Mouse (Mus musculus) lung, postnatal 4 days (tissue): Measurements from ENCODE around the gene Apobr.

Experiments
- DNase-seq, 2 experiments: peaks; one replicate each; pipeline ENCODE4 v3.0.0; 2021

Gene Apobr

DNA sequence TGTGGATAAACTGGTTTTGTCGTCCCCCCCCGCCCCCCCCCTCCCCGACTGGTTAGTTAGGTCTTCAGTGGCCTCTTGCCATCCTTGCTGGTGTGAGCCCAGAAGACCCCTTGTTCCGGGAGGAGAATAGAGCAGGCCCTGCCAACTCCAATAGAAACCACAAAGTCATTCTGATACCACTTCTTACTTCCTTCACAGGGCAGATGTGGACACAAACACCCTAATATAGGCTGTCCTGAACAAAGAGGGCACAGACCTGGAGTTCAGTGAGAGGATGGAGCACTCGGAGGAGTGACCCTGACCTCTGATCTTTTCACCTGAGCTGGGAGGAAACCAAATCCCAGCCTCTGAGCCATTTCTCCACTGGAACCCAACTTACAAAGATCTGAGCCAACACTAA is 17.2 kb downstream of the Apobr start:
- no peak for DNase-seq

DNA sequence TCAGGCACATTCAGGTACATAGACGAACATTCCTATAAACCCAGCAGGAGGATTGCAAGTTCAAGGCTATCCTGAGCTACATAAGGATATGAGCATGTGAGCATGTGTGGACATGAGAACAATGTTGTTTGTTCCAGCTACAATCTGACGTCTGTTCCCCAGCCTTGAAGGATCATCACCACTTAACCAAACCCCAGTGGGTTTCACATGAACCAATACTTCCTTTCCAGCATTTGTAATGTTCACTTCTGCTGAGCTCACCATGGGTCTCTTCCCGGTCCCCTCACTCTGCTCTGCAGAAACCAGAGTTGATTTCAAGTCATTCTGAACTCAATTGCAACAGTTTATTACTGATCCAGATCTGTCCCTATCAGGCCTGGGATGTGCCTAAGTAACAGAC is 17.9 kb downstream of the Apobr start:
- no peak for DNase-seq

DNA sequence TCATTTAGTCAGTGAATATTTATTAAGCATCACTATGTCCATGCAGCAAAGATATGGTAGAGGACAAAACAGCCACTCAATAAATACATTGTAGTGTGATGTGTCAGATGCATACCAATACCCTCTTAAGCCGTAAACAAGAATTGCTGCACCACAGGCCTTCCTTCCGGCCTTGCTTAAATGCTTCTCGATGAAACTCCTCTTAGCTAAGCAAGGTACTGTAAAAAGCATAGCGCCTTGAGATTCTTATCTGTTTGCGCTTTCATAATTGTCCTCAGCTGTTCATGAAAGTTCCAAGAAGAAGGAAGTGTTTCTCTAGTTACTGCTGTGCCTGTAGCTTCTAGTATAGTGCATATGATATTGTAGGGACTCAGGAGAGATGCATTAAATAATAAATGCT is 21.9 kb downstream of the Apobr start:
- DNase-seq = no peak

DNA sequence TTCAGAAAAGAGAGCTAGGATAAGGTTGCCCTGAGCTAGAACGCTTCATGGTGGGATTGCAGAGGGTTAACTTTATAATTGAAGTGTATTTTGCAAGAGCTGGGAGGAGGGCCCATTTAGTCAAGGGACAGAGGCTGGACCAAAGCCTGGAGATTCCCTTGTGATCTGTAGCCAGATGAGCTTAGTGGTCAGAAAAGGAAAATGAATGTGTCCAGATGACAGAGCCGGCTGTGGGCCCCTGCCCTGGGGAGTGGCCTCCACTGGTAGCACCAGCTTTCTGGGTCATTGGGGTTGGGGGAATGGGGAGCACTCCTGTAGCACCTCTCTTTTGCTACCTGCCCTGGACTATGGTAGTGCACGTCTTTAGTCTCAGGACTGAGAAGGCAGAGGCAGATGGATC is 22.3 kb downstream of the Apobr start:
- peak; percentile 55 to 70 for DNase-seq

DNA sequence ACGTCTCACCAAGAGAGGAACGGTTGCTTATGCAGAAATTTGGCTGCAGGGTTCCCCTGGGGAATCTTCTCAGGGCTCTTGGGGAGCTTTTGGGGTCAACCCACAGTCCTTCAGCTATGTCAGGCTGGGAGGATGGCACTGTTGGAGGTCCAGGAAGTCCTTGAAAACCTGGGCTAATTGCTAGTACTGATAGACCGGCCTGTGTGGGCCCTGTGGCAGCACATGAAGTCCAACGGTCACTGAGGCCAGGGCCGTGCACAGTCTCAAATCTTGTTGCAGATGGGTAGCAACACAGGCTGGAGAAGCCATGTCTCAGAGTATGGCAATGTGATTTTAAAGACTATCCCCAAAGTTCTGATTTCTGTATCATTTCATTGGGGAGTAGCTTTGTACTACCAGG is 23.1 kb downstream of the Apobr start:
- DNase-seq = no peak

DNA sequence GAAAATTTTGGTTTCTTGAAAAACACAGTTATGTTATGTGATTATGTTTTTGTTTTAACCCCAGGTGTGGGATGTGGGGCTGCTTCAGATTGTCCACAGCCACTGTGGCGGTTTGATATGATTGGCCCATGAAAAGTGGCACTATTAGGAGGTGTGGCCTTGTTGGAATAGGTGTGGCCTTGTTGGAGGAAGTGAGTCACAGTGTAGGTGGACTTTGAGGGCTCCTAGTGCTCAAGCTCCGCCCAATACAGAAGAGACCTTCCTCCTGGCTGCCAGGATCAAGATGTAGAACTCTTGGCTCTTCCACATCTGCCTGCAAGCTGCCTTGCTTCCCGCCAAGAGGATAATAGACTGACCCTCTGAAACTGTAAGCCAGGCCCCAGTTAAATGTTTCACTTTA is 28.0 kb downstream of the Apobr start:
- no peak for DNase-seq

DNA sequence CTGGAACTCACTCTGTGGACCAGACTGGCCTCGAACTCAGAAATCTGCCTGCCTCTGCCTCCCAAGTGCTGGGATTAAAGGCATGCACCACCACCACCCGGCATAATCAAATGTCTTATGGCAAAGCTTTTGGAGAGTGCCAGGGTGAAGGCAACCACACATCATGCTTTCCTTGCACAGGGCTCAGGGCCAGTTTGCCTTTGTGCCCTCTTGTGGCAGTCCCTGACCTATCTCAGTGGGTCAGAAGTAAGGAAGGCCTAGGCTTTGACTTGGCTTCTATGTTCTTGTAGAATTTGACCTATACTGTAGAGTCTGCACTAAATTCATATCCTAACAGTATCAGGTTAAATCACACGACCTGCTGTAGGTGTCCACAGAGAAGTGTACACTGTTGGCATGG is 32.0 kb downstream of the Apobr start:
- no peak for DNase-seq

DNA sequence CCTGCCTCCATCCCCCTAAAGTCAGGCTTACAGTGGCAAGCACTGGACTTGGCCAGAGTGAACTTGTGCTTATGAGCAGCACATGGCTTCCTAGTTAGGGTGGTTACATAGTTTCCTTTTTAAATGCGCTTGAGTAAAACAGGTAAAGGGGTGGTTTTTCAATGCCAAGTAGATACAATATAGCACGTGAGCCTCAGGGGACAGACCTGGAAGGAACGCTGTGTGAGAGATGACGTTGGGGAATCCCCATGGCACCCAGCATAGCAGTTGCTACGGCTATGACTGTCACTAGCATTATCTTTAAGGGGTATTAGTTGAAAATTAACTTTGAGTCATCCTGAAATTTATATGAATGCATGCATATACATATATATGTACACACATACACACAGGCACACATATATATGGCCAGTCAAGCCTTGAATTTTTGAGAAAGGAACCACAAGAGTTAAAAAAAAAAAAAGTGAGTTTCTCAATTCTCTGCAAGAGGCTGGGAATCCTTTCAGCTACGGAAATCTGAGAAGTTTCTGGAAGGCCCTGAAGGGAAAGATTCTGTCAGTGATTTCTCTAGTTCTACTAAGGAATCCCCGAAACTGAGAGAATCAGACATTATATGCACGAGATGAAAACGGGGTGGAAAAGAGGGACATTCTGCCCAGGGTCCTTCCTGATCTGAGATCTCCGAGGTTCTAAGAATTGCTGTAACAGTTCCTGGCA is 35.0 kb downstream of the Apobr start:
- no peak for DNase-seq

DNA sequence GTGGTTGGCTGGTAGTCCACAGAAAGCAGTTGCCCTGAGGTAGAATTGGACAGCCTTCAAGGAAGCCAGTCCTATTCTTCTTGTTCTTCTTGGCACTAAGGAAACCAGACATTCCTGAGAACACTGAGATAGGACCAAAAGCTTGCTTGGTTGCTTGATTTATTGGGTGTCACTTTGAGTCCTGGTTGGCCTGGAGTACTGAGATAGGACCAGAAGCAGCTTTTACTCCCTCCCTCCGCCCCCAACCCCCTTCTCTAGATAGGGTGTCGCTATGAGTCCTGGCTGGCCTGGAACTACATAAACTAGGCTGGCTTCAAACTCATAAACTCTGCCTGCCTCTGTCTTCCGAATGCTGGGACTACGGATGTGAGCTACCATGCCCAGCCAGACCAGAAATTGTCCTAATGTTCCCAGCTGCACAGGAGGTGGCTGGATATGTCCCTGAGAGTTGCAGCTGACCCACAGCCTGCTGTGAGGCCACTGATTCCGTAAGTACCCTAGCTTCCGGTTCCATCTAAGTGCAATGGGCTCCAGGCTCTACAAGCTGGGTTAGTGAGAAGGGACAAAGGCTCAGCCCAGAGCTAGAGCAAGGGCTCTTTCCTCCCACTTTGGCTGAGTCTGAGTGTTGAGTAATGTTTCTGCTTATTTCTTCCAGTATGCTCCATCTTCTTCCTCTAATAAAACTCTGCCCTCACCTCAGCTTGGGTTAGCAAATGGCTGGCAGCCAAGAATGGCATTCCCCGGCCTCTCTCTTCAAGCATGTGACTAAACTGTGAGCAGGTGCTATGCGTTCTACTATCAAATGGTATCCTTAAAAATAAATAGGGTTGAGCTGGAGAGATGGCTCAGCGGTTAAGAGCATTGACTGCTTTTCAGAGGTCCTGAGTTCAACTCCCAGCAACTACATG is 37.0 kb downstream of the Apobr start:
- peak; percentile 46 to 68 for DNase-seq

DNA sequence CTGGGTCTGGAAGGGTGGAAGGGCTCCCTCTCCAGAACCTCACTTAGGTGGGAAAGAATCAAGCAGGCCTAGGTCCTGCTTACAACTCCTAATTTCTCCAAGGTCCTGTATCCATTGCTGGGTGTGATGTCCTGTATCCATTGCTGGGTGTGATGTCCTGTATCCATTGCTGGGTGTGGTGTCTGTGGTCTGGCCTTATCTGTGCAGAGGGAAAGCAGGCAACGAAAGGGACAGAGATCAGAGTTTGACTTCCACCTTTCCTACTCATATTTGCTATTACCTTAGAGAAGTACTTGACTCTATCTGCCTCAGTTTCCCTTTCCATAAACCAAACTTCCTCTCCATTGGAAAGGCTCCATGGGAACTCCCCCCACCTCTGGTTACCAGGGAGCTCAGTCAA is 38.6 kb downstream of the Apobr start:
- DNase-seq = no peak

DNA sequence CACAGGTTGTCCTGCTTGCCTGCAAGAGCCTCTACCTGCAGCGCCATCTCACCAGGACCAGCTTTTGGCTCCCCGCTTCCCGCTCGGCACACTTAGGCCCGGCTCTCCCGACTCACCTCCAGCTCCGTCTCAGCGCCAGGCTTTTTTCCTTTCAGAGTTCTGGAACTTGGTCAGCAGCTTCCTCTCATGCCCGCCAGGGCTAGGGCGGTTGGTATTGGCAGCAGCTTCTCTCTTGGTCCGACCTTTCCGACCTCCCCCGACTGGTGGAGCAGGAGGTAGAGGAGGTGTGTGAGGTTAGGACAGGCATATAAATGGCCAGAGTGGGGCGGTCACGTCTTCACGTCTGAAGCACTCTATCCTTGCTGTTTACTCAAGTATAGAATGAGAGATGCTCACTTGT is 40.0 kb downstream of the Apobr start:
- DNase-seq = peak; percentile 39 to 49

DNA sequence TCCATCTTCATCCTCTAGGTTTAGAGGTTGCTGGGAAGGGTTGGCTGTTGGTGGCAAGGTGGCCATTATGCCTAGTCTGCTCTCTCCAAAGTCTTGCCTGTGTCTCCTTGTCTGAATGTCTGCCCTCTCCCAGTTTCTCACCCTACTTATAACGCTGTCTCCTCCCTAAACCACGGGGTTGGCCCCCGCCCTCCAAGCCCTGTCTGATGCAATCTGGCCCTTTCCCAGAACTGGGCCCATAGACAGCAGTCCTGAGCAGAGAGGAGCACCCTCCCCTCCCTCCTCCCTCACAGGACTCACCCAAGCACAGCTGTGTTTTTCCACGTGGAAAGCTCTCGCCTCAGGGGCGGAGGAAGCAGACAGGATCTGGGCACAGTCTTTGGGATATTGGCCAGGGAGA is 40.6 kb downstream of the Apobr start:
- peak; percentile 86 to 93 for DNase-seq

DNA sequence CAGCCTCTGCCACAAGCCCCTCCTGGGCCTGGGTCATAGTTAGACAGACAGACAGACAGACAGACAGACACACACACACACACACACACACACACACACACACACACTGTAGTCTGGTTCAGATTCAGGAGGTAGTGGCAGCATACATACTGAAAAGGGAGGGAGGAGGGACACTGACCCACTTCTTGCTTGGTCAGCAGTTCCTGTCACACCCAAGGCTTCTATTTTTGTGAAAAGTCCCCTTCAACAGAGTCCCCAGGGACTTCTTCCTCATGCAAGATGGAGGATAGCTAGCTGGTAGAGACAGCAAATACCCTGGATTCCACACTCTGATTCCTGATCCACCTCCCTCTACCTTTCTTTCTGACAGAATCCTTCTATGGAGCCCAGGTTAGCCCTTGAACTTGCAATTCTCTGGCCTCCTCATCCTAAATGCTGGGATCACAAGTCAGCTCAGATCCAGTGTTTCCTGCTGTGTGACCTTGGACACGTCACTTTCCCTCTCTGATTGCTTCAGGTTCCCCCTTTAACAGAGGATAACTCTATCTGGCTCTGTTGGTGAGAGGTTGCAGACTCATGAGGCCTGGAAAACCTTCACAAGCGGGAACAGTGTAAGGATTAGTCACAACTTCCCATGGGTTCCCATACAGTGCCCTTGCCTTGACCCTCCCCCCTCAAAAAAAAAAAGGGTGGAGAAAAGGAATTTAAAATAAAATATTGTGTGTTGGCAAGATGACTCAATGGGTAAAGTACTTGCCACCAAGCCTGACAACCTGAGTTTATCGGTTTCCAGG is 41.3 kb downstream of the Apobr start:
- no peak for DNase-seq

DNA sequence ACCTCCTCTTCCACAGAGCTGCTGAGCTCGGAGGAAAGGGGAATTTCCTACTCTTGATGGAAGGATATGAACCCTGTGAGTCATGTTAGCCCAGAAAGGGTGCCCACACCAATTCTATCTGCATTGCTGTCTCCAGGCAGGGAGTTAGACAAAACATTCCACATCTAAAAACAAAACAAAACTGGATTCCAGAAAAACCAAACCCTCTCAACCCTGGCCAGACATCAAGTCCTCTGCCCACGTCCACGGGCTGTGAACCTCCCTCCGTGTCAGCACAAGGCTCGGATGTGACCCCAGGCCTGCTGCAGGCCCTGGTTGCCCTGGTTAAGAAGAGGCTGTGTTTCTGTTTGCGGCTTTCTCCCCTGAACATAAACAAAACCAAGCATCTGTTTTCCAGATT is 43.4 kb downstream of the Apobr start:
- peak in 1 of 2 experiments; percentile 51 for DNase-seq

DNA sequence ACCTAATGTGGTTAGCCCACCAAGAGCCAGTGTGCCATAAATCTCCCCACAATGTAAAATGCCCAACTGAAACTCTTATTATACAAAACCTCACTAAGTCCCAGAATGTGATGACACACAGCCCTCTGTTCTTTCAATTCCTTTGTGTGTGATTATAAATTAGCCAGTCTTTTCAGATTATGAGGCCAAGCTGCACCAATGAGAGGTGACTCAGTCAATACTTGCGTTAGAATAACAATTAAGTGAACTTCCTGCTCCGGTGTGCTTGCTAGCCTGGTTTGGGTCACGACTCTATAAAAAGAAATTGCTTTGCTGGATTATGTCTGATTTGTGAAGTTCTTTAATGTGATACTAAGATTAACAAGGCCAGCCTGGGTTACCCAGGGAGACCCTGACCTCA is 45.2 kb downstream of the Apobr start:
- DNase-seq = no peak

DNA sequence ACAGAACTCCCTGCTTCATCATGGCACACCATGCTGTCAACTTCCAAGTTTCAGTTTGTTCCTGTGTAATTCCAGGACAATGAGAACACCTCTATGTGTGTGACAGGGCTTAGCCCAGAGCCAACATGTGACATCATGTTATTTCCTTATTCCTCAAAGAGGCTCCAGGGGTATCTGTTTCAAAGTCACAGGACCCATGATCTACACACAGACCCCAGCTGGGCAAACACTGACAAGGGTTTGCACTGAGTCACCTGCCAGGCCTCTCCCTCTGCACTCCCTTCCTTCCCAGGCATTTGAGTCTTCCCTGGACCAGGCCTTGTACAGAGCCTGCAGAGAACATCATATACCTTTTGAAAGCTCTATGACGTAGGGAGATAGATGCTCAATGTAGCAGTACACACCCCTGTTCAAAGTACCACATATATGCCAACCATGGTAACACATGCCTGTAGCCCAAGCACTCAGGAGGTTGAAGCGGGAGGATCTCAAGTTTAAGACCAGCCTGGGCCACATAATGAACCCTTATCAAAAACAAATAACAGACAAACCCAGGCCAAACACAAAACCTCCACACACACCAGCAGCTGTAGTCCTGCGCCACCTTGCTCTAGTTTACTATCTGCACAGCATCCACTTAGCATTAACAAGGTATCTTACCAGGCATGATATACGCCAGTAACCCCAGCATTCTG is 46.2 kb downstream of the Apobr start, which contains the start of gene Nupr1:
Gene Nupr1 (minus strand): TSS at position 38 of the 695 bp plus-strand sequence.
- no peak for DNase-seq

DNA sequence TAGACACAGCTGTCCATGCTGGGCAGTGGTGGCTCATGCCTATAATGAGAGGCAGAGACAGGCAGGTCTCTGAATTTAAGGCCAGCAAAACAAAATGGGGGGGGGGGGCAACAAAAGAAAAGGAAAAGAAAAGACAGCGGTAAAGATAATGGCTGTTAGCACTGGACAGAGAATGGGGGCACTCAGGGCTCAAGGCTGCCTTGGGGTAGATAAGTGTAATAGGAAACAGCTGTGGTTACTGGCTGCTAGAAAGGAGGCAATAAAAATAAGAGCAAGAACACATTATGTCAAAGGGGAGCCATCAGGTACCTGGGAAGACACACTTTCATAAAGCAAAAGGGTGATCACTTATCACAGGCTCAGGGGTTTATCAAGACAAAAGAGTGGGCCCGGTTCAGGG is 47.7 kb downstream of the Apobr start:
- DNase-seq = no peak

DNA sequence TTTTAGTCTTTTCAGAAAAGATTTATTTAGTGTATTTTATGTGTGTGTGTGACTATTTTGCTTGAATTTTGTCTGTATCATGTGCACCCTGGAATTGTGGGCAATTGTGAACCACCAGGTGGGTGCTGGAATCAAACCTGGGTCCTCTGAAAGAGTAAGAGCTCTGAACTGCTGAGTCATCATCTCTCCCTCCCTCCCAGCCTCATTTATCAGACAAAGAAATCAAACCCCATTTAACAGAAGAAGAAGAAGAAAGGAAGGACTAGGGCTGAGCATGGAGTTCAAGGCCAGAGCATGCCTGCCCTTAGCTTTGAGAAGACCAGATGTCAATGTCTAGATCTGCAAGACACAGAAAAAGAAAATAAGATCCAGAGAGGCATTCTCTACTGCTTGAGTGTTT is 50.6 kb downstream of the Apobr start:
- no peak for DNase-seq

DNA sequence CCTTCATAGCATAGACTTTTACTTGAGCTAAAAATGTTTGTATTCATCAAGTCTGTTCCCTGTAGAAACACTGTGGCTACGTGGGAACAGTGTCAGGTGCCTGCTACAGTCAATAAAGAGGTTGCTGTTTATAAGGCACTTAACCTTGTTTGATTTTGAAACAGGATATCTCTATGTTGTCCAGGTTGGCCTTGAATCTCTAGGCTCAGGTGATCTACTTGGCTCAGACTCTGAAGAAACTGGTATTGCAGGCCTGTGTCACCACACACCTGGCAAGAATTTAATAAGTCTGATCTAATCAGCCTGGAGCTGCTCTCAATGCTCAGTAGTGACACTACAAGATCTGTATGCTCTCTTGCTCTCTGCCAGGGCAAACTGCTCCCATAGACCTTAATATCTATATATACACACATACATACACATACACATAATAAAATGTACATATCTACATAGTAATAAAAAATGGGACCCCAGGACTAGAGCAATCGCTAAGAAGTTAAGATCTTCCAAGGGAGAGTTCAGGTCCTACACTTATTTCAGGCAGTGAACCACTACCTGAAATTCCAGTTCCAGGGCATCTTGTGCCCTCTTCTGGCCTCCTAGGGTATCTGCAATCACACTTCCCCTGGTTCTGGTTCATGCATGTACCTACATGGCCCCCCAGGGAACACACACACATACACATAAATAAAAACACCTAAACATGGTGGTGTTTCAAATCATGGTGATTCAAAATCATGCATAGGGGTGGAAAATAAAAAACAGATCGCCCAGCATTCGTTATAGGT is 52.2 kb downstream of the Apobr start:
- peak; percentile 47 to 59 for DNase-seq
